Mouse (Mus musculus): Measurements from ENCODE around the gene Dpp7. TPM values are rescaled to one million over a fixed set of nuclear protein-coding genes. Genes with fewer than 3 reads are reported as not detected.

Gene Dpp7
- polyA plus RNA-seq, 1 experiment from 2014 or later: 8.7 TPM

DNA sequence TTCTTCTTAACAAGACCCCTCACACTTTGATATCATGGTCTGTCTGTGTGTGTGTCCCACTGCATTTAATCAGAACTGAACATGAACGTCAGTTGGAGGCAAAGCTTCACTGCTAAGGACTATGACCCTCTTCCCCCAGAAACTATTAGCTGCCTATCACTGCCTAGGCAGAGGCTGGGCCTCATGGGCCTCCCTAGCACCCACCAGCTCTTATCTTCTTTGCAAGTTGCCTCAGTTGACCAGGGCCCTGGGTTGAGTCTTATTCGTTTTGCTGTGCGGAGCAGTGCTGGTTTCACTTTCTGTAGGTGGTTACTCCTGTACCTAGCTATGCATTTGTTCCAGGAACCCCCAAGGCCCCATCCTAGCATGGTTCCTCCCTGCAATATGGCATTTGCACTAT is 13.8 kb upstream of the Dpp7 start:
- DNase-seq (ENCODE audit: low spot score): no peak

GRCm38 (mm10) chr2:25365091-25365761 is 9.1 kb upstream of the Dpp7 start, which contains the start of gene Uap1l1:
TSS of gene Uap1l1 (minus strand) at chr2:25365682.
- DNase-seq (ENCODE audit: low spot score): peak; percentile 62

GRCm38 (mm10) chr2:25364761-25365090 is 8.6 kb upstream of the Dpp7 start:
- no peak for DNase-seq (ENCODE audit: low spot score)

- no peak for DNase-seq (ENCODE audit: low spot score)
These were observed 8.2 kb upstream of the Dpp7 start for GRCm38 (mm10) chr2:25364313-25364712.

- DNase-seq (ENCODE audit: low spot score): no peak
These were observed 7.5 kb upstream of the Dpp7 start for GRCm38 (mm10) chr2:25363478-25364178.

- no peak for DNase-seq (ENCODE audit: low spot score)
These were observed 3.7 kb upstream of the Dpp7 start for GRCm38 (mm10) chr2:25359848-25360247.

GRCm38 (mm10) chr2:25355419-25356066 is 616 bp downstream of the Dpp7 start:
- DNase-seq (ENCODE audit: low spot score): no peak

GRCm38 (mm10) chr2:25354211-25354610 is 1.9 kb downstream of the Dpp7 start:
- DNase-seq (ENCODE audit: low spot score): no peak

DNA sequence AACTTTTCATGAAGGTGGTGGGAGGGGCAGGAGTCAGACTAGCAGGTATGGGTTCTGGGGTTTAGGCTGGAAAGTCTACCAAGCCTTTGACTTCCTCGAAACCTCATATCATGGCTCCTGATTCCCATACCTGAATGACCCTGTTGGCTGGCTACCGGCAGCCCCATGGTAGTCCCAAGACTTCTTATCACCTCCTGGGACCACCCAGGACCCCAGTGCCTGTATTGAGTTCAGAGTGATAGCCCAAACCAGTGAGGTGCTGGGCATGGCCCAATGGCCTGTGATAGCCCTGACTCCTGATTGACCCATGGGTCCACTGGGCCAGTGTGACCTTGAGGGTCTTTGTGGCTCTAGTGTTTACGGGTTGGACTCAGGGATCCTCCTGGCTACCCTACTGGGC is 5.5 kb downstream of the Dpp7 start:
- DNase-seq (ENCODE audit: low spot score): no peak

- DNase-seq (ENCODE audit: low spot score): no peak
These were observed 6.7 kb downstream of the Dpp7 start for GRCm38 (mm10) chr2:25349499-25349898.

DNA sequence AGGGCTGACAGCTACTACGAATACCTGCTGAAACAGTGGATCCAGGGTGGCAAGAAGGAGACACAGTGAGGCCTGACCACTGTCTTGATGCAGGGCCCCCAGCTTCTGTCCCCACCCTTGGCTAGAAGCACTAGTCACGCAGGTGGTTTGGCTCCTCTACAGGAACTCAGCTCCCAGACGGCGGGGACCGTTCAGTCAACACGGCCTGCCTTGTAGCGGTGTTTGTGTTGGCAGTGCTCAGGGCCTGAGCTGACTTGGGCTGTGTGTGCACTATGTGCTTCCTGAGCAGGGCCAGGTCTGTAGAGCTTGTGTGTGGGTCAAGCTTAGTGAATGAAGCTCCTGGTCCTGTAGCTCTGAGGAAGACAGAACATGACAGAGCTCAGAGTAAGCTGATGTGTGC is 8.0 kb downstream of the Dpp7 start:
- DNase-seq (ENCODE audit: low spot score): no peak

DNA sequence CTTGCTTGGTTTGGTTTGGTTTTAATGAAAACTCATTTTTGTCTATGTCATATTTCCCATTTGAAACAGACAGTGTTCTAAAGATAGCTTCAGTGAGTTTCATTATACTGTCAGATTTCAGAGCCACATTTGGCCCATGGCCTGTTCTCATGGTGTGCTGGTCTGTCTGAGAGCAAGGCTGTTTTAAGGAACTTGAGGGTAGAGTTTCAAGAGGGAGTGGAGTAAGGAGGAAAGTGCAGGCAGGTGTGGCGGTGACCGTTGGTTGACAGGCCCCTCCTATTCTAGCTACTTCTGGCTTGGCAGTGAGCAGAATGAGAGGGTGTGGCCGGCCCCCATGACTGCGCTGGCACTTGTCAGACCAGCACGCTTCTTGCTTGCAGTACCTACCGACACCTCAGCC is 17.9 kb downstream of the Dpp7 start:
- no peak for DNase-seq (ENCODE audit: low spot score)

- no peak for DNase-seq (ENCODE audit: low spot score)
These were observed 22.6 kb downstream of the Dpp7 start for GRCm38 (mm10) chr2:25333569-25333968.

DNA sequence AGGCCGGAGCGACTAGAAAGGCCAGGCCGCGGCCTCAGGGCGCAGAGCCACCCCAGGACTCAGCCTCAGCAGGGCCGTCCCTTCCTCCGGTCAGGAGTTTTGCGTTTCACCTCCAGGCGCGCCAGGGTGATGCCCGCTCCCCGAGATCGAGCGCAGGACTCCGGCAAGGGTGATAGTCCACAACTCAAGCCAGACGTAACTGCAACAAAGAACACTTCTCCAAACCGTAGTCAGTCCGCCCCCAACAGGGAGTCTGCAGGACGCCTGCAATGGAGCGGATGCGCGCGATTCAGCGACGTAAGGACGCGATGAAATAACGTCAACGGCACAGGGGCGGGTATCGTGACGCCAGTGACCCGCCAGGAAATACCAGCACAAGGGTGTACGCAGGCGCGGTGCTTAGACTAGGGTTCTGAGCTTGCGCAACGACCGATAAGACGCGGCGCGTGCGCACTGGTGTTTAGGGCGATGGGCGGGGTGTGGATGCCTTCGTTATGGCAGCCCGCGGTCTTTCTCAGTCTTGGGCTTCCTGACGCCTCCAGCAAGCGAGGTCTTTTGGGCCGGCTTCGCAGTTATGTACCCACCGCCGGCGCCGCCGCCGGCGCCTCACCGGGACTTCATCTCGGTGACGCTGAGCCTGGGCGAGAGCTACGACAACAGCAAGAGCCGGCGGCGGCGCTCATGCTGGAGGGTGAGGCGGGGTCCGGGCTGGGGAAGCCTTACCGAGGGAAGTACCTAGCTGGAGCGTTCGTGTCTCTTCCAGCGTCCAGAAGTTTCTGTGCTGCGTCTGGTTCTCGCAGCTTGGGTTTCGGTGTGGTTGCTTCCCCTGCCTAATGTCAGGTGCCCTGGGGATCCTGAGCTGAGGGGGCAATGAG is 23.6 kb downstream of the Dpp7 start, which contains the start of gene Man1b1:
Gene Man1b1 (plus strand): TSS at position 53 of the 875 bp plus-strand sequence.
- peak; percentile 100 for DNase-seq (ENCODE audit: low spot score)

DNA sequence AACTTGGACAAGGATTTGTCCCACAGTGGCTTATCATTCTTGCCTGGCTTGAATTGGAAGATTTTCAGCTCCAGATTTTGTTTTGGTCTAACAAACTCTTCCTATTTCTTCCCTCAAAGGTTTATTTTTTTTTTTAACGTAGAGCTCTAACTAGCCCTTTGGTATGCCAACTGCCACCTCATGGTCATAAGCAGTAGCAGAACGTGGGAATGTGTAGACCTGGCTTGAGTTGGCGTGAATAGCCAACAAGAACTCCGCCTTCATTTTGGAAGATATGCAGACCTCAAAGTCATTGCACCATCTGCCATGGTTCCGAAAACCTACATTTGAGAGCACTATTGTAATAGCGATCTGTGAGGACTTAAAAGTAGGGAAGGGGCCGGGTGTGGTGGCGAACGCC is 24.7 kb downstream of the Dpp7 start:
- DNase-seq (ENCODE audit: low spot score): no peak

DNA sequence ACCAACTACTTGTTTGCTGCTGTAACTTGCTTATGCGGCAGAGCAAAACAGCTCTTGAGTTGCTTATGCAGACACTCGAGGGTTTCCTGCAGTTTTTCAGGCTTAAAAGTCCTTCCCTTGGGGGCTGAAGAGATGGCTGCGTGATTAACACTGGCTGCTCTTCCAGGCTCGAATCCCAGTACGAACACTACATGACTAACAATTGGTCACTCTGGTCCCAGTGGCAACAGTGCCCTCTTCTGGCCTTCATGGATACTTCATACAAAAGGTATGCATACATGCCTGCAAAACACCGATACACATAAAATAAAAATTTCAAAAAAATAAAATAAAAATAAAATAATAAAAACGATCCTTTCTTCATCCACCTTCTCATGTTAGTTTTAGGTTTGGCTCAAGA is 27.7 kb downstream of the Dpp7 start:
- peak; percentile 17 for DNase-seq (ENCODE audit: low spot score)

DNA sequence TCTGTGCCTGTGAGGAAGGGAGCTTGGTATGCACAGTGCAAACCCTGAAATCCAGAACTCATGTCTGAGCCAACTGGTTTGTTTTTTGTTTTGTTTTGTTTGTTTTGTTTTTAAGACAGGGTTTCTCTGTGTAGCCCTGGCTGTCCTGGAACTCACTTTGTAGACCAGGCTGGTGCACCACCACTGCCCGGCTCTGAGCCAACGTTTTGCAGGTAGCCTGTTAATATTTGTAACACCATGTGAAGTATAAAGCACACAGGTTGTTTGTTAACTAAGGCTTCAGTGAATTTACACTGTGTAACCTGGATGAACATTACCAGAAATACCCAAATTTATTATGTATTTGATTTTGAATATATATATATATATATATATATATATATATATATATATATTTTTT is 30.1 kb downstream of the Dpp7 start:
- DNase-seq (ENCODE audit: low spot score): no peak

DNA sequence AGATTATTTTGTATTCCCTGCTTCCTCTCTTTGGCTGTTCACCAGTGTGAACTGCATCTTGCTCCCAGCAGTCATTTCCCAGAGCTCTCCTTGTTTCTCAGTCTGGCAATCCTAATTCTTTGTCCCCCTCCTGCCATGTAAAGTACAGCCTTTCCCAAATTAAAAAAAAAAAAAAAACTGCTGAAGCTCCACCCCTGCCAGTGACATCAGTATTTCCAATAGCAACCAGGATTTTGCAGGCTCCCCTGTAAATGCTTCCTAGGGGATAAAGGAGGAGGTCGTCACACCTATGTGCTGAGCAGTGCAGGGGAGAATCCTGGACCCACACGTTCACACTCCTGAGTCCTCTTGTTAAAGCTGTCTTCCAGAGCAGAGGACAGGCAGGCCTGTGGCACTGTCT is 36.1 kb downstream of the Dpp7 start:
- DNase-seq (ENCODE audit: low spot score): no peak

- peak; percentile 71 for DNase-seq (ENCODE audit: low spot score)
These were observed 37.0 kb downstream of the Dpp7 start, which contains the start of gene Grin1 for GRCm38 (mm10) chr2:25318971-25319773. TSS of gene Grin1 (minus strand) at chr2:25319187.

DNA sequence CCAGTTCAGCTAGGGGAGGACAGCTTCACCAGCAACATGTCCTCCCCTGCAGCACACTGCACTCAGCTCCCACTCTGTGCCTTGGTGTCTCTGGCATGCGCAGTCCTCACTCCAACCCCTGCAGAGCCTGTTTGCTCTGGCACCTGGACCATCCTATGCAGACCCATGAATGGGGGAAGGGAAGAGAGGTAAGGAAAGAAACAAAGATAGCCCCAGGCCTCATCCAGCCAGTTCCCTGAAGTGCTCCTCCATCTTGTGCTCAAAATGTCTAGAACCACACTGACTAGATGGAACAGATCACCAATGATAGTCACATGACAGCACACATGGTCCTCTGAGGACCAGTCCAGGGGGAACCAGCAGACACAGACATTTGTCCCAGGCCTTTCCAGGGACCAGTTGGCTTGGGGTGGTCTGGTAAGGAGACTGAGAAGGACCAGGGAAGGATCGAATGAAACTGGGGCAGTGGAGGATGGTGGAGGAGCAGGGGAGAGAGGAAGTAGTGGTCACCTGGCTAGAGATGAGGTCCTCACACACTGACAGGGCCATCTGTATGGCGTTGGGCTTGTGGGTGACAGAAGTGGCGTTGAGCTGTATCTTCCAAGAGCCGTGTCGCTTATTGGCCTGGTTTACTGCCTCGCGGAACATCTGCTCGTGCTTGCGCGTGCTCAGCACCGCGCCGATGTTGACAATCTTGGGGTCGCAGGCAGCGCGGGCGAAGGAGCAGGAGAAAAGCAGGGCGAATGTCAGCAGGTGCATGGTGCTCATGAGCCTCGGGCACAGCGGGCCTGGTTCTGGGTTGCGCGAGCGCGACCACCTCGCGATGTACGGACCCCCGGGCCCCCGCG is 37.8 kb downstream of the Dpp7 start:
- DNase-seq (ENCODE audit: low spot score): no peak
